Mouse (Mus musculus) liver, adult 2 months (tissue): Measurements from ENCODE around the gene Dbnl.

Experiments used
- CTCF ChIP-seq: fragments of 200-500 bp; IDR thresholded peaks from 2 replicates; pipeline ENCODE4 v1.5.1; 2011; ENCODE audit warnings: low read depth, low read length, control low read depth
- POLR2A ChIP-seq: fragments of 200-500 bp; IDR thresholded peaks from 2 replicates; pipeline ENCODE4 v1.6.1; 2011; ENCODE audit warnings: low read length, control low read depth; ENCODE audit not compliant: insufficient read depth; ENCODE audit errors: extremely low read depth

- TF ChIP-seq POLR2A (no peak; the same call in 1 of the 2 replicates), CTCF (peak; percentile 85)
These were observed 49.3 kb downstream of the Dbnl start, which contains the start of gene Polm for GRCm38 (mm10) chr11:5837251-5838246.
